ENCODE assay signal across 8 mouse cellular contexts in the genomic region with DNA sequence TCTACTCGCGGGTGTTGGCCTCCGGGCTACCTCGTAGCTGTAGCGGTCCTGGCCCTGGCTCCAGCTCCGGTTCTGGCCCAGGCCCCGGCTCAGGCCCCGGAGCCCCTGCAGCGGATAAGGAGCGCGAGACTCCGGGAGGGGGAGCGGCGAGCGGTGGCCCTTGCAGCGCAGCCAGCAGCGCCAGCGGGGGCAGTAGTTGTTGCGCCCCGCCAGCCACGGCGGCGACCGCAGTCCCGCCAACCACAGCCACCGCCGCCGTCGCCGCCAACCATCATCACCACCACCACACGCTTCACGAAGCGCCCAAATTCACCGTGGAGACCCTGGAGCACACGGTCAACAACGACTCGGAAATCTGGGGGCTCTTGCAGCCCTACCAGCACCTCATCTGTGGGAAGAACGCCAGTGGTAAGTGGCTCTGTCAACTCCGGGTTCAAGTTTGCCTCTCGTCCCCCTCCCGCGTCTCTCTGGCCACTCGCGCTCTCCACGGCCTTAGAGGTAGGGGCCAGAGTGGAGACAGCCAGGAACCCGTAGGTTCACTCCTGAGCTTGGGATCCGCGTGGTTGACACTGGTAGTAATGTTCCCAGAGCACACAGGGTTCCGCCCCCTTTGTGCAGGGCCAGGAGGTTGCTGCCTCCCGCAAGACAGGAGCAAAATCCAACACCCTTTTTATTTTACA. TPM values are rescaled to one million over a fixed set of nuclear protein-coding genes. Genes with fewer than 3 reads are reported as not detected.
DNase-seq lines count a peak whose midpoint lies in the region; ATAC-seq and TF ChIP-seq lines count a peak whose summit lies in the region.

No protein-coding gene starts in this region.

- WGBS in limb, embryonic 14.5 days = 1% methylated on average over 38 of the region's 50 CpGs

- no peak for TF ChIP-seq RAD21 in CH12.LX (IDR thresholded peaks at IDR 0.05; ENCODE audit: low read depth, low read length)

- no peak for TF ChIP-seq CTCF in CH12.LX (conservative IDR thresholded peaks at IDR 0.05 in 1 of 2, IDR thresholded peaks at IDR 0.05 in 1 of 2; ENCODE audit: low read depth in 2 of 2, low read length in 2 of 2)

- in situ Hi-C loops in CH12.LX (cut with MboI; ENCODE audit: low pct_ligation_motif_present, low pct_unique_long_range_greater_than_20kb, low sequenced_read_pairs) = loop anchor here (5.0 to 10.0 kb wide), 3 partner anchors 93 to 269 kb away; no protein-coding TSS in a partner anchor

- H3K27ac ChIP-seq in CH12.LX (ENCODE audit: insufficient read depth, low read depth) = no peak overlapping the region
- no peak overlapping the region for H3K27ac ChIP-seq in limb, embryonic 14.5 days (replicated peaks; ENCODE audit: low read depth, low read length)

- no peaks in the 10 kb centered on the region for H3K36me3 ChIP-seq in erythroblast, embryonic 14.5 days (ENCODE audit: control insufficient read depth)
- H3K36me3 ChIP-seq in CH12.LX (replicated peaks in 1 of 2; ENCODE audit: control insufficient read depth in 1 of 2, insufficient read depth in 1 of 2, low read length in 1 of 2) = peaks cover 0 to 24% of the 10 kb centered on the region in 2 experiments
- no peaks in the 10 kb centered on the region for H3K36me3 ChIP-seq in limb, embryonic 14.5 days (ENCODE audit: control insufficient read depth, insufficient read depth, low read length)

- peak overlapping the region; percentile 9 for H3K4me3 ChIP-seq in erythroblast, embryonic 14.5 days (replicated peaks)
- peak overlapping the region in 2 of 3 experiments; percentile 73 to 75 for H3K4me3 ChIP-seq in CH12.LX (replicated peaks in 1 of 3; ENCODE audit: low read depth in 2 of 3, low read length in 2 of 3, poor library complexity in 1 of 3)
- peak overlapping the region; percentile 65 for H3K4me3 ChIP-seq in limb, embryonic 14.5 days (replicated peaks; ENCODE audit: low read length)

- no peak overlapping the region for H3K9ac ChIP-seq in CH12.LX (ENCODE audit: insufficient read depth, low read depth)
- peak overlapping the region; percentile 69 for H3K9ac ChIP-seq in limb, embryonic 14.5 days (ENCODE audit: low read depth, low read length, severe bottlenecking)

- no peak for TF ChIP-seq POLR2A in CH12.LX (IDR thresholded peaks at IDR 0.05; ENCODE audit: low read depth, low read length)
- no peak for TF ChIP-seq POLR2A in limb, embryonic 14.5 days (IDR thresholded peaks at IDR 0.05; ENCODE audit: borderline replicate concordance, extremely low read depth, insufficient read depth, insufficient read length)

- ATAC-seq in erythroblast, adult 5-6 weeks (replicated peaks; ENCODE audit: low FRiP score, poor library complexity, severe bottlenecking) = no peak
- 0 out of 2 replicates have a peak, but pooled peaks have one; percentile 1 for ATAC-seq in limb, embryonic 14.5 days (ENCODE audit: low FRiP score, low read depth)

- TF ChIP-seq EP300 in CH12.LX (IDR thresholded peaks at IDR 0.05; ENCODE audit: low read length) = no peak

- no peaks in the 10 kb centered on the region; the same call in 1 of the 2 replicates for H3K79me2 ChIP-seq in CH12.LX (replicated peaks; ENCODE audit: control insufficient read depth, extremely low read depth, insufficient read depth, poor library complexity, severe bottlenecking)

- peaks cover 3% of the 10 kb centered on the region; the same call in 1 of the 2 replicates for H3K9me3 ChIP-seq in erythroblast, embryonic 14.5 days (ENCODE audit: control insufficient read depth, low read length)
- peaks cover 8% of the 10 kb centered on the region for H3K9me3 ChIP-seq in CH12.LX (replicated peaks; ENCODE audit: low read length)
- H3K9me3 ChIP-seq in limb, embryonic 14.5 days (ENCODE audit: control insufficient read depth, low read length) = no peaks in the 10 kb centered on the region

- H3K27me3 ChIP-seq in erythroblast, embryonic 14.5 days (ENCODE audit: control insufficient read depth) = peaks cover 37% of the 10 kb centered on the region
- H3K27me3 ChIP-seq in CH12.LX (replicated peaks) = no peaks in the 10 kb centered on the region
- no peaks in the 10 kb centered on the region for H3K27me3 ChIP-seq in limb, embryonic 14.5 days (ENCODE audit: control insufficient read depth, insufficient read depth, low read length)

- H3K4me2 ChIP-seq in CH12.LX (ENCODE audit: insufficient read depth, low read depth, poor library complexity, severe bottlenecking) = peak overlapping the region; percentile 18; the same call in 1 of the 2 replicates
- H3K4me2 ChIP-seq in limb, embryonic 14.5 days (replicated peaks; ENCODE audit: low read depth, low read length, severe bottlenecking) = peak overlapping the region; percentile 98

- dilution Hi-C loops in CH12.LX (cut with MboI; ENCODE audit: extremely low pct_ligation_motif_present, extremely low pct_unique_long_range_greater_than_20kb, low sequenced_read_pairs) = no loop called here

- H3K4me1 ChIP-seq in erythroblast, embryonic 14.5 days (ENCODE audit: control insufficient read depth) = no peaks in the 10 kb centered on the region
- peaks cover 5 to 48% of the 10 kb centered on the region in 2 experiments; a peak in 3 of 4 replicates for H3K4me1 ChIP-seq in CH12.LX (ENCODE audit: control insufficient read depth in 1 of 2, insufficient read depth in 2 of 2)
- peaks cover 19% of the 10 kb centered on the region for H3K4me1 ChIP-seq in limb, embryonic 14.5 days (ENCODE audit: control insufficient read depth, insufficient read depth, low read length)

- DNase-seq in CH12.LX (ENCODE audit: extremely low read depth) = no peak
- peak; percentile 44 for DNase-seq in embryo, embryonic 11 days
- peak; percentile 18 for DNase-seq in heart, postnatal 4 days
- no peak for DNase-seq in limb, embryonic 14.5 days (ENCODE audit: low spot score)
- peak; percentile 53 for DNase-seq in neural tube, embryonic 10.5 days (ENCODE audit: extremely low spot score, low spot score)
- DNase-seq in retina, postnatal 1 day = no peak

TF ChIP-seq in CH12.LX, 34 proteins besides CTCF, POLR2A, EP300 and RAD21:
- no peak for TF ChIP-seq JUN (IDR thresholded peaks at IDR 0.05; ENCODE audit: insufficient read depth, low read depth, low read length)
- no peak for TF ChIP-seq SIN3A (IDR thresholded peaks at IDR 0.05; ENCODE audit: low read length)
- TF ChIP-seq RCOR1 (conservative IDR thresholded peaks at IDR 0.05; ENCODE audit: low read depth, low read length) = no peak
- no peak for TF ChIP-seq MYC (IDR thresholded peaks at IDR 0.05; ENCODE audit: low read depth, low read length)
- TF ChIP-seq MEF2A (IDR thresholded peaks at IDR 0.05; ENCODE audit: borderline replicate concordance, low read depth, low read length) = no peak
- TF ChIP-seq NRF1 (IDR thresholded peaks at IDR 0.05; ENCODE audit: low read depth, low read length) = no peak
- no peak for TF ChIP-seq USF2 (conservative IDR thresholded peaks at IDR 0.05; ENCODE audit: low read depth, low read length)
- no peak for TF ChIP-seq SMC3 (IDR thresholded peaks at IDR 0.05; ENCODE audit: low read depth, low read length)
- no peak for TF ChIP-seq MAFK (IDR thresholded peaks at IDR 0.05; ENCODE audit: insufficient replicate concordance, low read length)
- TF ChIP-seq NELFE (IDR thresholded peaks at IDR 0.05; ENCODE audit: low read depth, low read length) = no peak
- no peak for TF ChIP-seq ELF1 (IDR thresholded peaks at IDR 0.05; ENCODE audit: low read depth, low read length)
- TF ChIP-seq MAZ (IDR thresholded peaks at IDR 0.05; ENCODE audit: low read depth, low read length) = no peak
- TF ChIP-seq HCFC1 (IDR thresholded peaks at IDR 0.05; ENCODE audit: low read depth, low read length) = no peak
- no peak for TF ChIP-seq BHLHE40 (IDR thresholded peaks at IDR 0.05; ENCODE audit: low read depth, low read length)

RNA-seq across cellular contexts. Expression of a gene that starts 1.6 kb away (rescaled TPM):
- not detected in 2 replicates for polyA plus RNA-seq in erythroblast, embryonic 14.5 days (2012)
- total RNA-seq in erythroblast, adult 5-6 weeks (2015; ENCODE audit: low replicate concordance) = 0.38 TPM in 1 of 2 replicates, not detected in the other
- total RNA-seq in erythroblast, adult 5-6 weeks (2017; ENCODE audit: low replicate concordance) = 0.14 and 0.85 TPM in 2 replicates
- total RNA-seq in CH12.LX (2012; rRNA removed) = 6.0 and 10.1 TPM in 2 replicates
- 15.4 and 16.5 TPM in 2 replicates for total RNA-seq in CH12.LX (2014; rRNA removed)
- polyA plus RNA-seq in CH12.LX (2012; ENCODE audit: insufficient read length, low read depth) = 16.7 and 18.5 TPM in 2 replicates
- total RNA-seq in heart, postnatal 4 days (2021) = 1 to 10 TPM; 1.1 to 1.7 TPM
- 10.2 and 13.8 TPM in 2 replicates for polyA plus RNA-seq in limb, embryonic 14.5 days (2012; rRNA removed)
- 11.6 and 12.7 TPM in 2 replicates for polyA plus RNA-seq in limb, embryonic 14.5 days (2014; fragmentation: Nextera tagmentation; extraction: Ambion mirVana)

Comparison
In these comparisons a context has a peak if more than half of its experiments do, and no peak if none do; other contexts are left out.
1. H3K4me3 ChIP-seq: peak in every context shown above with its lines; median percentile 74 in CH12.LX; 65 in limb, embryonic 14.5 days; 9 in erythroblast, embryonic 14.5 days.
2. DNase-seq: peak in embryo, embryonic 11 days (single experiment), heart, postnatal 4 days (single experiment) and neural tube, embryonic 10.5 days (single experiment); none in CH12.LX (single experiment), limb, embryonic 14.5 days (single experiment) and retina, postnatal 1 day (single experiment).